Mouse (Mus musculus) CD8-positive naive resting alpha-beta T cell, adult 57 days (primary cell): ENCODE data around the gene Klra5. TPM values are rescaled to one million over a fixed set of nuclear protein-coding genes. Genes with fewer than 3 reads are reported as not detected.

Source experiments
- total RNA-seq: library from RNA; stranded (reverse); gene quantifications from one replicate; pipeline ENCODE4 v1.2.4, GENCODE M21; 2023

Gene Klra5
- total RNA-seq: not detected

DNA sequence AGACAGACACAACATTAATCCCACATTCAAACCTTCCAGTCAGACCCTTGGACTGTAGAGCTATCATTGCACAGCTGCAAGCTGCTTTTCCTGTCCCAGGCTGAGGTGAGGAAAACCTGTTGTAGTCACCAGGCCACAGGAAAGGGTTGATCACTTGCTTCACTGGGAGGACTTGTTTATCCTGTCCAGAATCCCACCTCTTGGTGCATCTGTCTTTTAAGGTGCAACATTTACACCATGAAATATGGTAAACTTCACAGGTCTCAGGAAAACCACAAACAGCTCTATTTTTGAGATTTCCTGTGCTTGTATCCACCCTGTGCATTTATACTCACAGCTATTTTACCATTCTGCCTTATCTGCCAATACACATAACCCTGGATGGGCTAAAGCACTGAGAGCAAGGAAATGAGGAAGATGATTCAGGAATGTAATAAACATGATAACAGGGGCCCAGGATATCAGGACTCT lies at the start of gene Klra5:
Gene Klra5, minus strand, starts transcription at position 175 of the 471 bp plus-strand sequence.

DNA sequence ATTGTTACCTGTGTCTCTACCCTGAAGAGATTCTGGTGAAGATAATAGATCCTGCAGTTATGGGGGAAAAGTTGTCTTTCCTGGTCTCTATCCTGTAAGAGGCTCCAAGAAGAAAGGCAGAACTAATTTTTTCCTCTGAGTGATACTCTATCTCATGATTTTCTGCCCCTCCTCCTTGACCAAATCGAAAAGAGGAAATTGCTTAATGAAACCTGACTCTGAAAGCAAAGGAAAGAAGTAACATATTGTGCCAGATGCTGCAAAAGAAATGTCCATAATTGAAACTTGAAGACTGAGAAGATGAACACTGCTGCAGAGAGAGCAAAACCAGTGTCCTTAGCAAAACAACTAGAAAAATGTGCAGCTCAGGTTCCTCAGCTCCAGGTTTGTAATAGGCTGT lies 40.9 kb downstream of the Klra5 start, which contains the start of gene Klra17:
Gene Klra17, minus strand, starts transcription at position 124 of the 400 bp plus-strand sequence.

DNA sequence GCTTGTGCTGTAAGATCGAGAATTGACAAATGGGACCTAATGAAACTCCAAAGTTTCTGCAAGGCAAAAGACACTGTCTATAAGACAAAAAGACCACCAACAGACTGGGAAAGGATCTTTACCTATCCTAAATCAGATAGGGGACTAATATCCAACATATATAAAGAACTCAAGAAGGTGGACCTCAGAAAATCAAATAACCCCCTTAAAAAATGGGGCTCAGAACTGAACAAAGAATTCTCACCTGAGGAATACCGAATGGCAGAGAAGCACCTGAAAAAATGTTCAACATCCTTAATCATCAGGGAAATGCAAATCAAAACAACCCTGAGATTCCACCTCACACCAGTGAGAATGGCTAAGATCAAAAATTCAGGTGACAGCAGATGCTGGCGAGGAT lies 55.1 kb downstream of the Klra5 start, which contains the start of gene Gm17631:
Gene Gm17631, plus strand, starts transcription at position 301 of the 400 bp plus-strand sequence.

Other genes starting within 250 kb of the Klra5 start
- 1.3 TPM for gene Klrc1, start 238.7 kb downstream of the Klra5 start, total RNA-seq
- 1.1 TPM for gene Klri1, start 200.5 kb downstream of the Klra5 start, total RNA-seq
- 0.49 TPM for gene Klri2, start 177.2 kb downstream of the Klra5 start, total RNA-seq
- gene Gm156, start 133.4 kb downstream of the Klra5 start, total RNA-seq: not detected
- gene Gm17631, start 55.0 kb downstream of the Klra5 start, total RNA-seq: not detected
- gene Klra17, start 41.0 kb downstream of the Klra5 start, total RNA-seq: 1.5 TPM
- not detected for gene Klra6, start 109.3 kb upstream of the Klra5 start, total RNA-seq
- 0.43 TPM for gene Klra4, start 149.6 kb upstream of the Klra5 start, total RNA-seq
- gene Klra8, start 212.2 kb upstream of the Klra5 start, total RNA-seq: 1.8 TPM